Mouse (Mus musculus): Measurements from ENCODE around the gene Kcnk4. TPM values are rescaled to one million over a fixed set of nuclear protein-coding genes. Genes with fewer than 3 reads are reported as not detected.
A peak's percentile ranks its signal among the peaks of the same experiment; 100 is the strongest.

The Kcnk4 gene
- polyA plus RNA-seq, 1 experiment, result 59.0 TPM

GRCm38 (mm10) chr19:6949951-6950350 lies 15.6 kb upstream of the Kcnk4 start:
- Histone ChIP-seq H3K4me1 (ENCODE audit: control insufficient read depth, insufficient read depth, low read length) (peaks cover 2% of the 10 kb centered on the region; the same call in 1 of the 2 replicates), H3K27ac (ENCODE audit: insufficient read depth, low read length) (no peak overlapping the region), H3K4me3 (ENCODE audit: insufficient read depth, low read length) (peak overlapping the region; percentile 66; the same call in 1 of the 2 replicates)
- TF ChIP-seq POLR2A (IDR thresholded peaks at IDR 0.05; ENCODE audit: extremely low read depth, insufficient read depth, low read length) (no peak), CTCF (IDR thresholded peaks at IDR 0.05; ENCODE audit: extremely low read depth, insufficient read depth, low read length) (no peak)

- Histone ChIP-seq H3K4me3 (ENCODE audit: insufficient read depth, low read length) (no peak overlapping the region), H3K27ac (ENCODE audit: insufficient read depth, low read length) (no peak overlapping the region), H3K4me1 (ENCODE audit: control insufficient read depth, insufficient read depth, low read length) (peaks cover 2% of the 10 kb centered on the region; the same call in 1 of the 2 replicates)
- TF ChIP-seq CTCF (IDR thresholded peaks at IDR 0.05; ENCODE audit: extremely low read depth, insufficient read depth, low read length) (no peak), POLR2A (IDR thresholded peaks at IDR 0.05; ENCODE audit: extremely low read depth, insufficient read depth, low read length) (0 out of 2 replicates have a peak, but pooled peaks have one; percentile 3)
These were observed 15.2 kb upstream of the Kcnk4 start for GRCm38 (mm10) chr19:6949532-6949931.

- H3K27ac ChIP-seq (ENCODE audit: insufficient read depth, low read length), result no peak overlapping the region
- no peak overlapping the region for H3K4me3 ChIP-seq (ENCODE audit: insufficient read depth, low read length)
- peaks cover 2% of the 10 kb centered on the region; the same call in 1 of the 2 replicates for H3K4me1 ChIP-seq (ENCODE audit: control insufficient read depth, insufficient read depth, low read length)
- TF ChIP-seq CTCF (IDR thresholded peaks at IDR 0.05; ENCODE audit: extremely low read depth, insufficient read depth, low read length) (no peak), POLR2A (IDR thresholded peaks at IDR 0.05; ENCODE audit: extremely low read depth, insufficient read depth, low read length) (no peak)
These were observed 13.9 kb upstream of the Kcnk4 start for GRCm38 (mm10) chr19:6948186-6948585.

GRCm38 (mm10) chr19:6947742-6948141 lies 13.4 kb upstream of the Kcnk4 start:
- Histone ChIP-seq H3K27ac (ENCODE audit: insufficient read depth, low read length) (no peak overlapping the region), H3K4me3 (ENCODE audit: insufficient read depth, low read length) (no peak overlapping the region), H3K4me1 (ENCODE audit: control insufficient read depth, insufficient read depth, low read length) (peaks cover 2% of the 10 kb centered on the region; the same call in 1 of the 2 replicates)
- TF ChIP-seq POLR2A (IDR thresholded peaks at IDR 0.05; ENCODE audit: extremely low read depth, insufficient read depth, low read length) (no peak), CTCF (IDR thresholded peaks at IDR 0.05; ENCODE audit: extremely low read depth, insufficient read depth, low read length) (no peak)

GRCm38 (mm10) chr19:6943709-6944108 lies 9.4 kb upstream of the Kcnk4 start:
- TF ChIP-seq CTCF (IDR thresholded peaks at IDR 0.05; ENCODE audit: extremely low read depth, insufficient read depth, low read length) (no peak), POLR2A (IDR thresholded peaks at IDR 0.05; ENCODE audit: extremely low read depth, insufficient read depth, low read length) (no peak)
- H3K4me3 ChIP-seq (ENCODE audit: insufficient read depth, low read length), result no peak overlapping the region
- H3K27ac ChIP-seq (ENCODE audit: insufficient read depth, low read length), result no peak overlapping the region
- H3K4me1 ChIP-seq (ENCODE audit: control insufficient read depth, insufficient read depth, low read length), result no peaks in the 10 kb centered on the region

- no peak for TF ChIP-seq CTCF (IDR thresholded peaks at IDR 0.05; ENCODE audit: extremely low read depth, insufficient read depth, low read length)
- TF ChIP-seq POLR2A (IDR thresholded peaks at IDR 0.05; ENCODE audit: extremely low read depth, insufficient read depth, low read length), result no peak
- no peaks in the 10 kb centered on the region for H3K4me1 ChIP-seq (ENCODE audit: control insufficient read depth, insufficient read depth, low read length)
- peak overlapping the region; percentile 33 for H3K27ac ChIP-seq (ENCODE audit: insufficient read depth, low read length)
- H3K4me3 ChIP-seq (ENCODE audit: insufficient read depth, low read length), result peak overlapping the region; percentile 96
These were observed 8.4 kb upstream of the Kcnk4 start for GRCm38 (mm10) chr19:6942764-6943163.

- peak within 1 kb of the TSS; percentile 90 for H3K27ac ChIP-seq (ENCODE audit: insufficient read depth, low read length)
- H3K4me1 ChIP-seq (ENCODE audit: control insufficient read depth, insufficient read depth, low read length), result no peaks in the 10 kb centered on the region
- TF ChIP-seq POLR2A (IDR thresholded peaks at IDR 0.05; ENCODE audit: extremely low read depth, insufficient read depth, low read length), result peak; percentile 62; the same call in 1 of the 2 replicates
- TF ChIP-seq CTCF (IDR thresholded peaks at IDR 0.05; ENCODE audit: extremely low read depth, insufficient read depth, low read length), result no peak
- peak within 1 kb of the TSS; percentile 96 for H3K4me3 ChIP-seq (ENCODE audit: insufficient read depth, low read length)
These were observed 8.0 kb upstream of the Kcnk4 start, which contains the start of gene Gpr137 for GRCm38 (mm10) chr19:6942249-6942691. TSS of gene Gpr137 (minus strand) at chr19:6942480.

GRCm38 (mm10) chr19:6941372-6942248 lies 7.3 kb upstream of the Kcnk4 start, which contains the start of gene Bad:
TSS of gene Bad (plus strand) at chr19:6941861.
- Histone ChIP-seq H3K4me1 (ENCODE audit: control insufficient read depth, insufficient read depth, low read length) (no peaks in the 10 kb centered on the region), H3K4me3 (ENCODE audit: insufficient read depth, low read length) (peak within 1 kb of the TSS; percentile 96), H3K27ac (ENCODE audit: insufficient read depth, low read length) (peak within 1 kb of the TSS; percentile 90)
- TF ChIP-seq POLR2A (IDR thresholded peaks at IDR 0.05; ENCODE audit: extremely low read depth, insufficient read depth, low read length) (peak; percentile 43; the same call in 1 of the 2 replicates), CTCF (IDR thresholded peaks at IDR 0.05; ENCODE audit: extremely low read depth, insufficient read depth, low read length) (no peak)

GRCm38 (mm10) chr19:6940396-6941351 lies 6.4 kb upstream of the Kcnk4 start:
- Histone ChIP-seq H3K4me1 (ENCODE audit: control insufficient read depth, insufficient read depth, low read length) (no peaks in the 10 kb centered on the region), H3K4me3 (ENCODE audit: insufficient read depth, low read length) (peak overlapping the region; percentile 96), H3K27ac (ENCODE audit: insufficient read depth, low read length) (peak overlapping the region; percentile 47)
- TF ChIP-seq CTCF (IDR thresholded peaks at IDR 0.05; ENCODE audit: extremely low read depth, insufficient read depth, low read length) (no peak), POLR2A (IDR thresholded peaks at IDR 0.05; ENCODE audit: extremely low read depth, insufficient read depth, low read length) (0 out of 2 replicates have a peak, but pooled peaks have one; percentile 5)

Data from cortical plate, adult 2 months (tissue).